Mouse (Mus musculus) cerebellum, adult 2 months (tissue): ENCODE measurements at regions not wholly inside any gene's neighbourhood (a gene's known extent, or its start where the extent isn't known, plus 50 kb on each side); places are given as distances from the start of the nearest gene placed in this dataset.

Experiments
- DNase-seq, 2 experiments: peaks; one replicate each; pipeline ENCODE4 v3.0.0; 2021
- H3K27ac ChIP-seq: fragments of 200-500 bp; 2 replicates; pipeline ENCODE4 v1.5.1; 2012; ENCODE audit warnings: low read length, control low read depth, inconsistent platforms; ENCODE audit not compliant: insufficient read depth
- H3K27me3 ChIP-seq: fragments of 200-500 bp; 2 replicates; pipeline ENCODE4 v1.6.1; 2012; ENCODE audit warnings: inconsistent platforms, mild to moderate bottlenecking, low read length, moderate library complexity; ENCODE audit not compliant: control insufficient read depth, insufficient read depth
- H3K4me1 ChIP-seq: fragments of 200-500 bp; 2 replicates; pipeline ENCODE4 v1.6.1; 2011; ENCODE audit warnings: low read length; ENCODE audit not compliant: control insufficient read depth, insufficient read depth
- H3K4me3 ChIP-seq: fragments of 200-500 bp; replicated peaks from 2 replicates; pipeline ENCODE3; 2011; ENCODE audit warnings: mild to moderate bottlenecking, low read depth, low read length, control low read depth; ENCODE audit not compliant: insufficient read depth
- CTCF ChIP-seq: fragments of 200-500 bp; IDR thresholded peaks from 2 replicates; pipeline ENCODE4 v1.5.1; 2011; ENCODE audit warnings: low read depth, mild to moderate bottlenecking, control low read depth, low read length, moderate library complexity, borderline replicate concordance; ENCODE audit not compliant: insufficient read depth
- POLR2A ChIP-seq: fragments of 200-500 bp; IDR thresholded peaks from 2 replicates; pipeline ENCODE4 v1.6.1; 2011; ENCODE audit warnings: low read length, control low read depth, borderline replicate concordance; ENCODE audit not compliant: insufficient read depth
- WGBS: fragments of 180-500 bp; shearing (Covaris S2); methylation state at CpG from one replicate; pipeline ENCODE4 v1.1.7; 2018; 5-methylcytosine and 5-hydroxymethylcytosine counted together

DNA sequence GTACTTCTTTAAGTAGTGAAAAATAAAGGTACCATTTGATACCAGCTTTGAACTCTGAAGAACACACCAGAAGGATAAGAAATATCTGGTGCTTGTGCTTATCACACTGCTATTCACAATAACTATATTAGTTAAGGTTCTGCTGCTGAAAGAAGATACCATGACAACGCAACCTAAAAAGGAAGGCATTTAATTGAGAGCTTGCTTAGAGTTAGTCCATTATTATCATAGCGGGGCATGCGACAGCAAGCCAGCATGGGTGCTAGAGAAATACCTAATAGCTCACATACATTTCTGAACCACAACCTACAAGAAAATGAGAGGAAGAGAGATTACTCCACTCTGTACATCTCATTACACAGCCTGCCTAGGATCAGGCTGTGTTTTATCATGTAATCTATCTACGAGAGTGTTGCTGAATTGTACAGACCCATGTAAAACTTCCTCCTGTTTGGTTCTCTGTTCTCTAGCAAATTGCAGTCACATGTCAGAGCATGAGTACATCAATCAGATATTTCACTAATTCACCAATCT lies 258.3 kb upstream of the B430305J03Rik start:
- Histone ChIP-seq H3K4me1 (no peaks in the 10 kb centered on the region), H3K4me3 (no peak overlapping the region), H3K27ac (no peak overlapping the region), H3K27me3 (no peaks in the 10 kb centered on the region)
- TF ChIP-seq POLR2A (no peak), CTCF (no peak)
- WGBS = 40% methylated on average over 4 of the region's 4 CpGs
- DNase-seq = no peak

DNA sequence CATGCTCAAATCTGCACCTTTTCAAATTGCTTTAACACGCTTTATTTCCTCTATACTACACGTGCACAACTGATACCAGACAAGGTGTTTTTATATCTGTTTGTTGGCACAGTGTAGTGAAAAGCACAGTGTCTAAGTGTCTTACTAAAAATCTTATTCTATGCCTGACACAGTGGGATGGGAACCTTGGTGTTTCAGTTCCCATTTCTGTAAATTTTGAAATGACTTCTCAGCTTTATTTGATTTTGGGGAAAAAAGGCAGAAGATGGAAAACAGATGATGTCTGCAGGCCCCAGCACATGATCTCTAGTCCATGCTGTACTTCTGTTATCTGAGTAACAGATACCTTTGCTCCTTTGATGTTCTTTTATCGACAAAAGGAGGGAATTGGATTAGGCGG lies 239.7 kb upstream of the B430305J03Rik start:
- WGBS = 79% methylated on average over 4 of the region's 4 CpGs
- TF ChIP-seq POLR2A = no peak
- no peak for TF ChIP-seq CTCF

DNA sequence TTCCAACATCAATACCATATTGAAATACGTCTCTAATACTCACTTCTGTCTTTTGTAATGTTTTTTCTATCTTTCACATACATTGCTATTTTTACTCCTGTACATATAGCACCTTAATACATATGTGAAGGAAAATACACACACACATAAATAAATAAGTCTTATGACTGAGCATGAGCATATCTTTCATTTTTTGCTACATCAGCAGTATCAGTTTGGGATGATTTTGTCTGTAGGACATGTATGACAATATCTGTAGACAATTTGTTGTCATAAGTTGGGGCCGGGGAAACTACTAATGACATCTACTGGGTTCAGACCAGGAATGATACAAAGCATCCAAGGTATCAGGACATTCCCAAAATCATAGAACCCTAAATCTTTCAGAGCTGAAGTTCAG lies 237.1 kb upstream of the B430305J03Rik start:
- 90% methylated on average over 2 of the region's 2 CpGs for WGBS
- no peaks in the 10 kb centered on the region for H3K4me1 ChIP-seq
- no peak for DNase-seq

More for the DNA sequence above, 239.7 kb upstream of the B430305J03Rik start:
- H3K27me3 ChIP-seq = no peaks in the 10 kb centered on the region
- no peaks in the 10 kb centered on the region for H3K4me1 ChIP-seq
- no peak for DNase-seq
- H3K27ac ChIP-seq = no peak overlapping the region
- no peak overlapping the region for H3K4me3 ChIP-seq

DNA sequence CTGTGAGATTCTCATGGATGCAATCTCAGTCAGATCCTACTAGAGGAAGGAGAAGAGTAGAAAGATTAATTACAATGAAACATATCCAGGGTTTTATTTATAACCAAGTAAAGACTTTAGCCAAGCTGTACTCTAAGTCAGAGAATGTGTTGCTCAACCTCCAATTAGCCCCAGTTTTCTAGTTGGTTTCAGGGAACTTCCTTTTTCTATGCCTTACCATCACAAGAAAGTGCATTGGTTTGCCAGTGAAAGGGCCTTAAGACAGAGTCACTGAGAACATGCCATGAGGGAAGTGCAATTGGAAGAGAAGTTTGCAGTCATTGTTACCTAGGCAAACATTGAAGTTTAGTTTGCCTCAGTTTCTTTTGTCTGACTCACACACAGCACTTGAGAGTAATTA lies 229.8 kb upstream of the B430305J03Rik start:
- no peak for DNase-seq
- Histone ChIP-seq H3K4me3 (no peak overlapping the region), H3K4me1 (no peaks in the 10 kb centered on the region), H3K27me3 (no peaks in the 10 kb centered on the region), H3K27ac (no peak overlapping the region)
- no peak for TF ChIP-seq POLR2A
- no peak for TF ChIP-seq CTCF

More for the DNA sequence above, 237.1 kb upstream of the B430305J03Rik start:
- H3K27ac ChIP-seq = no peak overlapping the region
- H3K27me3 ChIP-seq = no peaks in the 10 kb centered on the region
- TF ChIP-seq POLR2A = no peak
- no peak for TF ChIP-seq CTCF
- no peak overlapping the region for H3K4me3 ChIP-seq

DNA sequence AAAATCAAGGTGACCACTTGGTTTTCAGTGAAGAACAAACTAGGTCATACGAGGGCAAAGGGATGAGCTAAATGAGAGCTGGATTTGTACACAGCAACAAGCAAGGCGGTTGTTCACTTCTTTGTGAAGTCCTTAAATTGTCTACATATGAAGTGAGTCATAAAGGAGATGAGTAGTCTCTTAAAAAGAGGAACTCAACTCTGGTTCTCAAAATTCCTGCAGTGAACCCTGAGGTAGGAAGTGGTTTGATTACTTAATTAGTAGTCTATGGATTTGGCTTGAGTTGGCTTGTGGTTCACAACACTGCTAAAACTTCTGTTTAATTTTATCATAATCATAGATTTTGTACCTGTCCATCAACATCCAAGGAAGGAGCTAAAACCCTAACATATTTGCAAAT lies 226.6 kb upstream of the B430305J03Rik start:
- Histone ChIP-seq H3K4me1 (no peaks in the 10 kb centered on the region), H3K27me3 (no peaks in the 10 kb centered on the region), H3K4me3 (no peak overlapping the region), H3K27ac (no peak overlapping the region)
- DNase-seq = no peak
- WGBS = 84% methylated on average over 2 of the region's 2 CpGs
- no peak for TF ChIP-seq CTCF
- no peak for TF ChIP-seq POLR2A

DNA sequence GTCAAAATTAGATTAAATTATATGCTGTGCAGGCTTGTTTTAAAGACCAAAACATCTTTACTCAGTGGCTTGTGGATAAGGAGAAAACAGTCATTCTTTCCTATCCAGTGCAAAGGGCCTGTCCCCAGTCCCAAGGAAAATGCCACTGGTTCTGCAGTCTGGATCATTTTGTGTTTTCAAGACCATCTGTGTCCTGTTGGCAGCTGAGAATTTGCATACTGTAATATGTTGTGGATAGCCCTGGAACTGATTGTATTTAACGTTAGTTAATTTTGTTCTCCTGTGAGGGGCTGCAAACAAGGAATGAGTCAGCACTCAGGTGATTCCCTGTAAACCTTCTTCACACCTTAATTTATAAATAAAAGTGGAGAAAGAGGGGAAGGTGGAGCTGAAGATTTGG lies 217.9 kb upstream of the B430305J03Rik start:
- Histone ChIP-seq H3K4me1 (no peaks in the 10 kb centered on the region), H3K27me3 (no peaks in the 10 kb centered on the region), H3K27ac (no peak overlapping the region), H3K4me3 (no peak overlapping the region)
- DNase-seq = no peak
- WGBS = 27% methylated on average over 1 of the region's 1 CpGs
- TF ChIP-seq CTCF (no peak), POLR2A (no peak)

DNA sequence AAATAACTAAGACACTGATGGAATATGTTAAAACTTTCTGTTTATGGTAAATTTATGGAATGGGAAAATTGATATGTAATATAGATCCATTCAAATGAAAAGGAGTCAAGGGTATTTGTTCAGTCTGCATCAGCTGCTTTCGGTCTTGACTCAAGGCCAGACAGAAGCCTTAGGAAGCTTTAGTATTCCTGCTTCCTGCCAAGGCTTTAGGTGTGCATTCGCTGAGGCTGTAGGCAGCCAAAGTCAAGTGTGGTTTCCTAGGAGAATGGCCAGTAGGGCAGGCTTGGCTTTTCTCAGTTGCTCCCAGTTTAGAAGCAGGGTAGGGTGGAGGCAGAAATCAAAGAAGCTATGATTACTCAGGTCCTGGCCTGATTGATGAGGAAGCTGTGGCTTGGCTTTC lies 217.2 kb upstream of the B430305J03Rik start:
- Histone ChIP-seq H3K4me1 (no peaks in the 10 kb centered on the region), H3K27me3 (no peaks in the 10 kb centered on the region), H3K4me3 (no peak overlapping the region), H3K27ac (no peak overlapping the region)
- no peak for TF ChIP-seq CTCF
- TF ChIP-seq POLR2A = no peak
- WGBS = 32% methylated on average over 2 of the region's 2 CpGs
- no peak for DNase-seq

DNA sequence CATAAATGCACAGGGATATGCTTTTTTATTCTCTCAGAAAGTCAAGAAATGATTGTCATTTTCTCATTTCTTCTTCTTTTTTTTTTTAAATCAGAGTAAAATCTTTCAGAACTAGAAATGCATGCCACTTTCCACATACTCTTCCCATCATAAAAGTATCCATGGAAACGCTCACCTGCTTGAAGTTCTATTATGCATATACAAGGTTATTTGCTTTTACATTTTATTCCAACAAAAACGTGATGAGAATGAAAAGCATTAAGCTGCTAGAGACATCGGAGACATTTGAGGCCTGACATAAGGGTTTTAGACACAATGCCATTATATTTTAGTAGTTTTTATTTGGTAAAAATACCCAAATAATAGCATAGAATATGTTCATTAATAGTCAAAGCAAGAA lies 214.5 kb upstream of the B430305J03Rik start:
- no peak for DNase-seq
- H3K4me3 ChIP-seq = no peak overlapping the region
- TF ChIP-seq POLR2A = no peak
- TF ChIP-seq CTCF = no peak
- no peak overlapping the region for H3K27ac ChIP-seq
- H3K27me3 ChIP-seq = no peaks in the 10 kb centered on the region
- 81% methylated on average over 3 of the region's 3 CpGs for WGBS
- H3K4me1 ChIP-seq = no peaks in the 10 kb centered on the region
